Mouse (Mus musculus) kidney, embryonic 16.5 days (tissue): Measurements from ENCODE around the gene Dnajb1. TPM values are rescaled to one million over a fixed set of nuclear protein-coding genes. Genes with fewer than 3 reads are reported as not detected.
A peak's percentile ranks its signal among the peaks of the same experiment; 100 is the strongest.

Experiments used
- ATAC-seq: fragments of 200-750 bp; cut with Nextera tagmentation; 2 replicates; pipeline ENCODE4 v1.8.0; 2017; ENCODE audit warnings: moderate TSS enrichment; ENCODE audit not compliant: low FRiP score, low TSS enrichment
- H3K27ac ChIP-seq: fragments of 300-500 bp; sonication (generic); 2 replicates; pipeline ENCODE4 v1.5.1; 2014; ENCODE audit warnings: low read length
- H3K27me3 ChIP-seq: fragments of 300-500 bp; sonication (generic); 2 replicates; pipeline ENCODE4 v1.6.1; 2014; ENCODE audit warnings: low read length, control low read depth, mixed read lengths; ENCODE audit not compliant: insufficient read depth
- H3K36me3 ChIP-seq: fragments of 300-500 bp; sonication (generic); 2 replicates; pipeline ENCODE4 v1.6.1; 2014; ENCODE audit warnings: low read length, control low read depth, mixed read lengths; ENCODE audit not compliant: insufficient read depth
- H3K4me1 ChIP-seq: fragments of 300-500 bp; sonication (generic); 2 replicates; pipeline ENCODE4 v1.6.1; 2014; ENCODE audit warnings: low read length, control low read depth, mixed read lengths; ENCODE audit not compliant: insufficient read depth
- H3K4me2 ChIP-seq: fragments of 300-500 bp; sonication (generic); replicated peaks from 2 replicates; pipeline ENCODE4 v1.6.1; 2014; ENCODE audit warnings: low read depth, low read length
- H3K4me3 ChIP-seq: fragments of 300-500 bp; sonication (generic); 2 replicates; pipeline ENCODE4 v1.5.1; 2014; ENCODE audit warnings: mild to moderate bottlenecking, low read length
- H3K9ac ChIP-seq: fragments of 300-500 bp; sonication (generic); replicated peaks from 2 replicates; pipeline ENCODE4 v1.6.1; 2014; ENCODE audit warnings: low read length
- H3K9me3 ChIP-seq: fragments of 300-500 bp; sonication (generic); 2 replicates; pipeline ENCODE4 v1.6.1; 2016; ENCODE audit warnings: low read length, control low read depth
- whole genome bisulfite sequencing: fragments of 180-500 bp; shearing (Covaris S2); extraction: QIAGEN DNeasy Blood & Tissue Kit; methylation state at CpG from one replicate; pipeline ENCODE4 v1.1.7; 2014; 5-methylcytosine and 5-hydroxymethylcytosine counted together
- polyA plus RNA-seq: library from polyadenylated mRNA; unstranded; fragments of >200 nt; fragmentation: Nextera tagmentation; extraction: Ambion mirVana; gene quantifications from 2 replicates; pipeline ENCODE4 v1.2.1, GENCODE M21; 2015

The Dnajb1 gene
- polyA plus RNA-seq, 1 experiment from 2014 or later = 67.5 TPM

DNA sequence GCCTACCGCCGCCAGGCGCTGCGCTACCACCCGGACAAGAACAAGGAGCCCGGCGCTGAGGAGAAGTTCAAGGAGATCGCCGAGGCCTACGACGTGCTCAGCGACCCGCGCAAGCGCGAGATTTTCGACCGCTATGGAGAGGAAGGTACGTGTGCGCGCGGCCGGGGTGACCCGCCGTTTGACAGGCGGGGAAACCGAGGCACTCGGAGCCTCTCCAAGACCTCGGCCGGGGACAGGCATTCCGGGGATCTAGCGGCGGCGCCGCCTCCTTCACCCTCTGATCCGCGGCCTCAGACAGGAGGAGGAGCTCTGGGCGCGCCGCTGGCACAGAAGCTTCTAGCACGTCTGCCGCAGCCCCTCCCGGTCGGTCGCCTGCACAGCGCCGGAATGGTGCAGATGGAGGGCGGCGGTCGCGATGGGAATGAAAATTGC is 421 bp downstream of the Dnajb1 start:
- Histone ChIP-seq H3K27me3 (no peaks in the 10 kb centered on the region), H3K9me3 (no peaks in the 10 kb centered on the region), H3K4me1 (peaks cover 22% of the 10 kb centered on the region), H3K9ac (peak overlapping the region; percentile 97), H3K4me2 (peak overlapping the region; percentile 84), H3K4me3 (peak overlapping the region; percentile 88), H3K36me3 (peaks cover 35% of the 10 kb centered on the region), H3K27ac (peak overlapping the region; percentile 98)
- ATAC-seq = peak; percentile 81
- under 1% methylated on average over 51 of the region's 51 CpGs for WGBS

DNA sequence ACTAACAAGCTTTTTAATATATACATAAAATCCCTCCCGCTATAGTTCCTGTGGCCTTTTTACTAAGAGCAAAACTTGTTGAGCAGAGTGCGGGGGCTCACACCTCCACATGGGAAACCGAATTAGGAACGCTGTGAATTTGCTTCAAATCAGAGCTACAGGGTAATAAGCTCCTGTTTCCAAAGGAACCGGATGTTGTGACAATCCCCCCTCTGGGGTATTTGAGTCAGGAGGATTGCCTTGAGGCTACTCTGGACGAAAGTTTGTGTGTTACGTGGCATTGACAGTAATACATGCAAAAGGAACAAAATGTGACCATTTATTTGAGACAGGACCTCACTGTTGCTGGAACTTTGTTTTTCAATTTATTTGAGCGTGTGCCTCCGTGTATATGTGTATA is 1.1 kb downstream of the Dnajb1 start:
- no peaks in the 10 kb centered on the region for H3K9me3 ChIP-seq
- H3K9ac ChIP-seq = peak overlapping the region; percentile 97
- no peaks in the 10 kb centered on the region for H3K27me3 ChIP-seq
- H3K36me3 ChIP-seq = peaks cover 35% of the 10 kb centered on the region
- peaks cover 22% of the 10 kb centered on the region for H3K4me1 ChIP-seq
- H3K4me2 ChIP-seq = peak overlapping the region; percentile 84
- H3K27ac ChIP-seq = peak overlapping the region; percentile 98
- WGBS = 14% methylated on average over 9 of the region's 9 CpGs
- H3K4me3 ChIP-seq = peak overlapping the region; percentile 88
- ATAC-seq = no peak

DNA sequence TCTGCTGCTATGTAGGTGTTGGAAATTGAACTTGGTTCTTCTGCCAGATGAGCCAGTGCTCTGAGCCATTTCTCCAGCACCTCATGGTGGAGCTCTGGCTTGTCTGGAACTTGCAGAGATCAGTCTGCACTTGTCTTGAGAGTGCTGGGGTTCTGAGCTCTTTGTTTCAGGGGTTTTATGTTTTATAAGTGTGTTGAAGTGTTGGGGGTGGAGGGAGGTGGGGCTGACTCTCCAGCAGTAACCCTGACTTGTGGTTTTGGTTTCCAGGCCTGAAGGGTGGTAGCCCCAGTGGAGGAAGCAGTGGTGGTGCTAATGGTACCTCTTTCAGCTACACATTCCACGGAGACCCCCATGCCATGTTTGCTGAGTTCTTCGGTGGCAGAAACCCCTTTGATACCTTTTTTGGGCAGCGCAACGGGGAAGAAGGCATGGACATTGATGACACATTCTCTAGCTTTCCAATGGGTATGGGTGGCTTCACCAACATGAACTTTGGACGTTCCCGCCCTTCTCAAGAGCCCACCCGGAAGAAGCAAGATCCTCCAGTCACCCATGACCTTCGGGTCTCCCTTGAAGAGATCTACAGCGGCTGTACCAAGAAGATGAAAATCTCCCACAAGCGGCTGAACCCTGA is 1.7 kb downstream of the Dnajb1 start:
- Histone ChIP-seq H3K27me3 (no peaks in the 10 kb centered on the region), H3K9ac (peak overlapping the region; percentile 97), H3K4me3 (peak overlapping the region; percentile 88), H3K9me3 (no peaks in the 10 kb centered on the region), H3K27ac (no peak overlapping the region), H3K4me1 (peaks cover 22% of the 10 kb centered on the region), H3K4me2 (peak overlapping the region; percentile 84), H3K36me3 (peaks cover 35% of the 10 kb centered on the region)
- WGBS = 86% methylated on average over 10 of the region's 10 CpGs
- no peak for ATAC-seq

DNA sequence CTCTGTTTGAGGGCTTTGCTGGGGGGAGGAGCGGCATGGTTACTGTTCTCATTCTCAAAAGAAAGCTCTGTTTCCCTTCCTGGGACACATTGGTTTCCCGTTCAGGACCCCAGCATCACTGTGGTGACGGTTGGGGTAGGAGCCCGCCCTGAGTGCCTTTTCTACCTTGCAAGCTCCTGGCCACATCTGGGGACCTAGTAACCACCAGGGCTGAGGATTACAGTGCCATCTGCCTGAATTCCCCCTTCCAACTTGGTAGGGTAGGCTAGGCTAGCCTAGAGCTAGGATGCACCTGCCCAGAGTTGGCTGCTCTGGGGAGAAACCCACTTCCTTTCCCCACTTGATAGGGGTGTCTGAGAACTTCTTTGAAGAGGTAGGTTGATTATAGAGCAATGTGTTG is 3.9 kb downstream of the Dnajb1 start:
- no peak overlapping the region for H3K9ac ChIP-seq
- H3K27ac ChIP-seq = no peak overlapping the region
- H3K4me2 ChIP-seq = no peak overlapping the region
- 91% methylated on average over 4 of the region's 4 CpGs for WGBS
- no peaks in the 10 kb centered on the region for H3K27me3 ChIP-seq
- no peaks in the 10 kb centered on the region for H3K9me3 ChIP-seq
- ATAC-seq = no peak
- peaks cover 18% of the 10 kb centered on the region for H3K4me1 ChIP-seq
- no peak overlapping the region for H3K4me3 ChIP-seq
- peaks cover 35% of the 10 kb centered on the region for H3K36me3 ChIP-seq

DNA sequence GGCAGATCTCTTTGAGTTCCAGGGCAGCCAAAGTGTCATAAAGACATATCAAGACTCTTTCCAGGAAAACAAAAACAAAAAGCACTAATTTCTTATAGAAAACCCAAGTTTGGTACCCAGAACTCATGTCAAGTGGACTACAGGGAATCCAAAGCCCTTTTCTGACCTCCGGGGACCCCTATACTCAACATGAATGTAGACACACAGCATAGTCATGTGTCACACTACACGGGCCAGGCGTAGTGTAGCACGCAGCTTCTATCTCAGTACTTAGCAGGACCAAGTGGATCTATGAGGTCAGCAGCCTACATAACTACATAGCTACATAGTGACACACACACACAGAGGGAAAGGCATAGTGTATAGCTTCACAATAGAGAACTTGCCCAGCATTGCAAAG is 5.7 kb downstream of the Dnajb1 start:
- WGBS = 91% methylated on average over 4 of the region's 4 CpGs
- Histone ChIP-seq H3K4me3 (no peak overlapping the region), H3K27me3 (no peaks in the 10 kb centered on the region), H3K4me1 (peaks cover 13% of the 10 kb centered on the region), H3K27ac (no peak overlapping the region), H3K9ac (no peak overlapping the region), H3K4me2 (no peak overlapping the region), H3K36me3 (peaks cover 35% of the 10 kb centered on the region), H3K9me3 (no peaks in the 10 kb centered on the region)
- ATAC-seq = no peak

DNA sequence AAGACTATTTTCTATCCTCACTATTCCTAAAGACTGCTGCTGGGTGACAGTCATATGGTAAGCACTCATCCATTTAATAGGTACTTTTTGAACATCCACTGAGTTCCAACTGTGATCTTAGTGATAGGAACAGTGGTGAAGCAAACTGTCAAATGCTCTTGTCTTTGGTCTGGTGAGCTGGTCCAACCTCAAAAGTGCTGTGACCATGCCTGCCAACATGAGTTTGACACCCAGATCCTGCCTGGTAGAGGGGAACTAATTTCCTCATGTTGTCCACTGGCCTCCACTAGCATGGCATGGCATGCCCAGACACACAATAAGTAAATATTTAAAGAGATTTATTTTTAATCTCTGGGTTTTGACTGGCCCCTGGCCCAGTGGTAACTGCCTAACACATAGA is 8.6 kb downstream of the Dnajb1 start:
- Histone ChIP-seq H3K4me1 (no peaks in the 10 kb centered on the region), H3K9ac (no peak overlapping the region), H3K27ac (no peak overlapping the region), H3K4me2 (no peak overlapping the region), H3K4me3 (no peak overlapping the region), H3K36me3 (peaks cover 17% of the 10 kb centered on the region), H3K9me3 (no peaks in the 10 kb centered on the region), H3K27me3 (no peaks in the 10 kb centered on the region)
- ATAC-seq = no peak

DNA sequence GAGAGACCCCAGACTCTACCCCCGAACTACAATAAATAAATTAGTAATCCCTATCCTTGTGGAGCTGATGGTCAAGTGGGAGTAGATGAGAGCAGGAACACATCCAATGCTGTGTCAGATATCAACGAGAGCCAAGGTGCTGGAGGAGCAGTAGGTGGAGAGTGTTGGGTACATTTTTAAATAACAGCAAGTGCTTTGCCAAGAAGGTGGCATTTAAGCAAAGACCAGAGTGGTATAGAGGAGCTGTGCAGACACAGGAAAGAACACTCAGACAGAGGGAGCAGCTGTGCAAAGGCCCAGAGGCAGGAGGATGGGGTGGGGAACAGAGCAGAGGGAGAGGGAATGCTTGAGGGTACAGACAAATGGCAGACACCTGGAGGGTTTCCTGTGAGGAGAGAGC is 9.1 kb downstream of the Dnajb1 start:
- Histone ChIP-seq H3K9ac (no peak overlapping the region), H3K4me2 (no peak overlapping the region), H3K27me3 (no peaks in the 10 kb centered on the region), H3K4me1 (no peaks in the 10 kb centered on the region), H3K36me3 (peaks cover 12% of the 10 kb centered on the region), H3K4me3 (no peak overlapping the region), H3K27ac (no peak overlapping the region), H3K9me3 (no peaks in the 10 kb centered on the region)
- WGBS = 79% methylated on average over 2 of the region's 2 CpGs
- ATAC-seq = no peak

DNA sequence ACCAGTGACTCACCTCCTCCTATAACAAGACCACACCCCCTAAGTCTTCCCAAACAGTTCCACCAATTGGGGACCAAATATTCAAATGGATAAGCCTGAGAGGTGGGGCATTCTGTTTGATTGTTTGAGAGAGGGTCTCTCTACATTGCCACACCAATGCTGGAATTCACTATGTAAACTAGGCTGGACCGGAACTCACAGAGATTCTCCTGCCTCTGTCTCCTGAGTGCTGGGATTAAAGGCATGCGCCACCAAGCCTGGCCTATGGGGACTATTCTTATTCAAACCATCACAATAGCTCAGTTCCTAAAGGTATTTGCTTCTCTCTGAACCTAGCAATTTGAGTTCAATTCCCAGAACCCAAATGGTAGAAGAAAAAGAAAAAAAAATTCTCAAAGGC is 10.6 kb downstream of the Dnajb1 start:
- no peak overlapping the region for H3K4me2 ChIP-seq
- no peak for ATAC-seq
- no peaks in the 10 kb centered on the region for H3K36me3 ChIP-seq
- no peak overlapping the region for H3K27ac ChIP-seq
- H3K4me3 ChIP-seq = no peak overlapping the region
- H3K9me3 ChIP-seq = no peaks in the 10 kb centered on the region
- 92% methylated on average over 2 of the region's 2 CpGs for WGBS
- H3K9ac ChIP-seq = no peak overlapping the region
- H3K4me1 ChIP-seq = no peaks in the 10 kb centered on the region
- no peaks in the 10 kb centered on the region for H3K27me3 ChIP-seq

DNA sequence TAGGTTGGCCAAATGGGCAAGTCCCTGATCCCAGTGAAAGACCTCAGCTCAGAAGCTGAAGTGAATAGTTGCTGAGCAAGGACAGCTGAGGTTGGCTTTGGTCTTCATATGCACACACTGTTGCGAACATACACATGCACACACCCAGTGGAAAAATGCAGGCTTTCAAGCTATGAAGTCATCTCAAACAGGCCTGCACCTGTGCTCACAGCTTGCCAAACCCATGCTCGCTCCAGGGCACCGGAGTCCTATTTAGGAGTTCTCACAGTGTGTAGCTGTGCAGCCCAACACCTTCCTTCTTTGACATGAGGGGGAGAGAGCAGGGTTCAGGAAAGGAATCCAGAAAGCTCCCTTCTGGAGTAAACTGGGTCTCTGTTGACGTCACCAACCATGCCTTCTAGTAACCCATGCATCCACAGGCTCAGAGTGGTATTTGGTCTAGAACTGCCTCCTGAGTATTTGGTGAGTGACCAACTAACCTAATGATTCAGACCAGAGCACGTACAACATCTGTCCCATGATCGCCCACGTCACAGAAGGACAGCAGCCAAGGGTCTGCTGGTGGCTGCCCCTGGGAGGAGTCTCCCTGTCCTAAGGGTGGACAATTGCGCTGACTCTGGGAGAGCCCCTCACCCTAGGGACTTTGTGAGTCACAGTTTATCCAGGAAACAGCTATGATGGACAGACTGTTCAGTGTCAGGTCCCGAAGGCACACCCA is 11.7 kb downstream of the Dnajb1 start:
- H3K27me3 ChIP-seq = no peaks in the 10 kb centered on the region
- H3K27ac ChIP-seq = no peak overlapping the region
- no peak overlapping the region for H3K4me3 ChIP-seq
- H3K36me3 ChIP-seq = no peaks in the 10 kb centered on the region
- no peaks in the 10 kb centered on the region for H3K4me1 ChIP-seq
- H3K9me3 ChIP-seq = no peaks in the 10 kb centered on the region
- WGBS = 83% methylated on average over 9 of the region's 9 CpGs
- no peak overlapping the region for H3K4me2 ChIP-seq
- H3K9ac ChIP-seq = no peak overlapping the region
- ATAC-seq = no peak

DNA sequence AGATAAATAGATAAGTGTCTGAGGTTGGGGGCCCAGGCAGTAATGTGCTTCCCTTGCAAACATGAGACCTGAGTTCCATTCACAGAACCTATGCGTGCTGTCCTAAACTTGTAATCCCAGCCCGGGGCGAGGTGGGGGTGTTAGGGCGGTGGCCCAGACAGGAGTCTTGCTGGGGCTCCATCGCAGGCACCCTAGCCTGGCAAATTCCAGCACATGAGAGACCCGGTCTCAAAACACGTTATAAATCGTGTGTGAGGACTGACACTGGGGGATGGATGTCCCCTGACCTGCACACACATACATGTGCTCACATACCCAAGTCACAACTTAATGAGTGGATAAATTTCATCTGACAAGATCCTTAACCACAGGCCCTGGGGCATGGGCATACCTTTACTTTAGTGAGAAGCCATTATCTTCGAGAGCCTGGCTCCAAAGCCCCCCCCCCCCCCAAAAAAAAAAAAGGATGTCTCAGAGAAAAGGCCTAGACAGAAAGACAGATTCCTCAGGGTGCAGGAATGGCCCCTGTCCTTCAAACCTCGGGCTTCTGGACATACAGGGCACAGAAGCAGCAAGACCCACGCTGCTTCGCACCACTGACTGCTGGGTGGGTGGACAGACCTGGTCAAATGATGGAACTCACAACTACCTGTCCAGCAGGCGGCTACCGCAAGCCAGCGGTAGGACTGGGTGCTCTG is 13.8 kb downstream of the Dnajb1 start:
- Histone ChIP-seq H3K36me3 (no peaks in the 10 kb centered on the region), H3K4me1 (no peaks in the 10 kb centered on the region), H3K4me2 (peak overlapping the region; percentile 71), H3K4me3 (peak overlapping the region; percentile 45), H3K9ac (peak overlapping the region; percentile 61), H3K9me3 (no peaks in the 10 kb centered on the region), H3K27me3 (no peaks in the 10 kb centered on the region), H3K27ac (no peak overlapping the region)
- WGBS = 52% methylated on average over 15 of the region's 15 CpGs
- ATAC-seq = no peak; the same call in 1 of the 2 replicates
